9 mouse cellular contexts compared by ENCODE assay signal in genomic region chr4:43906443-43906842, GRCm38 (mm10). TPM values are rescaled to one million over a fixed set of nuclear protein-coding genes. Genes with fewer than 3 reads are reported as not detected.
DNase-seq lines count a peak whose midpoint lies in the region; ATAC-seq and TF ChIP-seq lines count a peak whose summit lies in the region.
"Had no signal": no experiment of that assay in that cellular context is flagged by ENCODE, and none has a peak within 500 bp of the region (broad histone marks: within the 10 kb centered on the region; RNA-seq: fewer than 3 reads in every experiment).

No protein-coding gene starts in this region.

- no peaks in the 10 kb centered on the region for H3K4me1 ChIP-seq in liver, adult 2 months (ENCODE audit: control insufficient read depth, insufficient read depth, low read length)
- H3K4me1 ChIP-seq in liver, embryonic 12.5 days: no peaks in the 10 kb centered on the region
- H3K4me1 ChIP-seq in cerebellum, adult 2 months (ENCODE audit: control insufficient read depth, insufficient read depth, low read length): no peaks in the 10 kb centered on the region
- no peaks in the 10 kb centered on the region for H3K4me1 ChIP-seq in heart, postnatal 0 days (ENCODE audit: control insufficient read depth, insufficient read depth)
- H3K4me1 ChIP-seq: neural tube, embryonic 12.5 days had no signal

- H3K79me2 ChIP-seq in liver, adult 2 months (ENCODE audit: control insufficient read depth, insufficient read depth, low read length): no peaks in the 10 kb centered on the region

- no peak overlapping the region for H3K4me3 ChIP-seq in liver, adult 2 months (ENCODE audit: insufficient read depth, low read depth, low read length)
- H3K4me3 ChIP-seq in liver, embryonic 12.5 days: no peak overlapping the region
- H3K4me3 ChIP-seq in cerebellum, adult 2 months (replicated peaks; ENCODE audit: insufficient read depth, low read depth, low read length): no peak overlapping the region
- H3K4me3 ChIP-seq in heart, postnatal 0 days (ENCODE audit: low read depth, low read length): no peak overlapping the region
- H3K4me3 ChIP-seq: neural tube, embryonic 12.5 days had no signal

- no peaks in the 10 kb centered on the region for H3K9me3 ChIP-seq in liver, embryonic 12.5 days (replicated peaks)
- no peaks in the 10 kb centered on the region for H3K9me3 ChIP-seq in heart, postnatal 0 days (replicated peaks; ENCODE audit: control insufficient read depth, low read length)
- H3K9me3 ChIP-seq: neural tube, embryonic 12.5 days had no signal

- H3K36me3 ChIP-seq in liver, adult 2 months (ENCODE audit: control insufficient read depth, insufficient read depth, low read length): no peaks in the 10 kb centered on the region
- H3K36me3 ChIP-seq in liver, embryonic 12.5 days: no peaks in the 10 kb centered on the region
- peaks cover 13% of the 10 kb centered on the region; the same call in 1 of the 2 replicates for H3K36me3 ChIP-seq in heart, postnatal 0 days (replicated peaks; ENCODE audit: control insufficient read depth, insufficient read depth, low read length)

- no peak overlapping the region for H3K4me2 ChIP-seq in liver, embryonic 12.5 days
- no peak overlapping the region for H3K4me2 ChIP-seq in heart, postnatal 0 days (ENCODE audit: low read depth, low read length)
- H3K4me2 ChIP-seq: neural tube, embryonic 12.5 days had no signal

- WGBS in liver, adult 2 months: 37% methylated on average over 6 of the region's 6 CpGs
- 23% methylated on average over 6 of the region's 6 CpGs for WGBS in liver, embryonic 12.5 days (ENCODE audit: insufficient replicate concordance)
- WGBS in cerebellum, adult 2 months: 34% methylated on average over 6 of the region's 6 CpGs
- 25% methylated on average over 6 of the region's 6 CpGs for WGBS in heart, postnatal 0 days

- no peaks in the 10 kb centered on the region for H3K27me3 ChIP-seq in liver, adult 2 months (ENCODE audit: control insufficient read depth, insufficient read depth, low read length)
- H3K27me3 ChIP-seq in liver, embryonic 12.5 days (replicated peaks): no peaks in the 10 kb centered on the region
- no peaks in the 10 kb centered on the region for H3K27me3 ChIP-seq in cerebellum, adult 2 months (ENCODE audit: control insufficient read depth, insufficient read depth, low read length)
- no peaks in the 10 kb centered on the region for H3K27me3 ChIP-seq in heart, postnatal 0 days (ENCODE audit: control insufficient read depth, insufficient read depth, low read length)
- H3K27me3 ChIP-seq: neural tube, embryonic 12.5 days had no signal

- TF ChIP-seq POLR2A in liver, adult 2 months (IDR thresholded peaks at IDR 0.05; ENCODE audit: extremely low read depth, insufficient read depth, low read length): no peak
- TF ChIP-seq POLR2A in cerebellum, adult 2 months (IDR thresholded peaks at IDR 0.05; ENCODE audit: borderline replicate concordance, insufficient read depth, low read length): no peak

- DNase-seq in liver, adult 2 months (ENCODE audit: extremely low read depth, low read depth, low spot score): peak; percentile 44
- peak; percentile 66 for DNase-seq in MN1 (ENCODE audit: low spot score)
- DNase-seq in cerebellum, adult 2 months: peak; percentile 23 to 31
- peak; percentile 59 for DNase-seq in heart, postnatal 0 days (ENCODE audit: low spot score)
- DNase-seq in left cerebral cortex, adult 18-20 months (ENCODE audit: low spot score in 2 of 2): peak; percentile 54 to 56

- TF ChIP-seq CTCF in liver, adult 2 months (IDR thresholded peaks at IDR 0.05; ENCODE audit: low read depth, low read length): peak; percentile 56
- peak; percentile 44; the same call in 1 of the 2 replicates for TF ChIP-seq CTCF in cerebellum, adult 2 months (IDR thresholded peaks at IDR 0.05; ENCODE audit: borderline replicate concordance, insufficient read depth, low read depth, low read length)
- TF ChIP-seq CTCF in heart, postnatal 0 days (IDR thresholded peaks at IDR 0.05; ENCODE audit: low read depth): peak; percentile 62

- no peak for ATAC-seq in liver, embryonic 12.5 days
- ATAC-seq in heart, postnatal 0 days (ENCODE audit: insufficient read depth, low read depth): no peak
- ATAC-seq in neutrophil, adult 5-6 weeks (ENCODE audit: extremely low read depth, insufficient number of reproducible peaks, low FRiP score, poor library complexity, severe bottlenecking): 0 out of 2 replicates have a peak, but pooled peaks have one; percentile 48
- ATAC-seq in erythroid progenitor cell, adult 5-6 weeks (replicated peaks; ENCODE audit: low FRiP score, poor library complexity, severe bottlenecking): no peak

- no peak for TF ChIP-seq EP300 in heart, postnatal 0 days (IDR thresholded peaks at IDR 0.05; ENCODE audit: low read depth)

- H3K9ac ChIP-seq in liver, adult 2 months (ENCODE audit: low read depth, low read length): no peak overlapping the region
- no peak overlapping the region for H3K9ac ChIP-seq in liver, embryonic 12.5 days
- H3K9ac ChIP-seq in heart, postnatal 0 days (replicated peaks; ENCODE audit: low read depth, low read length): no peak overlapping the region
- H3K9ac ChIP-seq: neural tube, embryonic 12.5 days had no signal

- H3K27ac ChIP-seq in liver, adult 2 months (replicated peaks; ENCODE audit: insufficient read depth, low read depth, low read length): no peak overlapping the region
- no peak overlapping the region for H3K27ac ChIP-seq in liver, embryonic 12.5 days
- H3K27ac ChIP-seq in cerebellum, adult 2 months (ENCODE audit: insufficient read depth, low read length): no peak overlapping the region
- H3K27ac ChIP-seq in heart, postnatal 0 days (ENCODE audit: low read depth): no peak overlapping the region
- H3K27ac ChIP-seq: neural tube, embryonic 12.5 days had no signal

RNA-seq across cellular contexts. Expression of gene Reck, which starts 31.1 kb away (rescaled TPM):
- 1.9 and 2.2 TPM in 2 replicates for total RNA-seq in liver, adult 2 months (2014; rRNA removed)
- 2.4 and 2.6 TPM in 2 replicates for polyA plus RNA-seq in liver, adult 2 months (2012; rRNA removed)
- 5.3 and 5.8 TPM in 2 replicates for polyA plus RNA-seq in liver, embryonic 12.5 days (2016; fragmentation: Nextera tagmentation; extraction: Ambion mirVana)
- polyA plus RNA-seq in cerebellum, adult 2 months (2012; rRNA removed): 8.3 and 9.8 TPM in 2 replicates
- 5.6 TPM in 2 replicates for total RNA-seq in heart, postnatal 0 days (2014; rRNA removed; ENCODE audit: low replicate concordance)
- 4.0 and 4.1 TPM in 2 replicates for polyA plus RNA-seq in heart, postnatal 0 days (2015; fragmentation: Nextera tagmentation; extraction: Ambion mirVana)
- total RNA-seq in left cerebral cortex, adult 18-20 months (2021): 1 to 10 TPM; 6.5 to 8.3 TPM
- total RNA-seq in neutrophil, adult 5-6 weeks (2017): 0.86 and 2.9 TPM in 2 replicates
- 0.36 and 7.1 TPM in 2 replicates for total RNA-seq in erythroid progenitor cell, adult 5-6 weeks (2015; ENCODE audit: low replicate concordance)
- not detected in 2 replicates for total RNA-seq in erythroid progenitor cell, adult 5-6 weeks (2017; ENCODE audit: low replicate concordance)

RNA-seq across cellular contexts. Expression of gene Glipr2, which starts 50.8 kb away (rescaled TPM):
- total RNA-seq in liver, adult 2 months (2014; rRNA removed): 0.83 and 2.0 TPM in 2 replicates
- polyA plus RNA-seq in liver, adult 2 months (2012; rRNA removed): 0.67 and 1.2 TPM in 2 replicates
- polyA plus RNA-seq in liver, embryonic 12.5 days (2016; fragmentation: Nextera tagmentation; extraction: Ambion mirVana): 45.8 and 46.6 TPM in 2 replicates
- polyA plus RNA-seq in cerebellum, adult 2 months (2012; rRNA removed): 6.8 and 7.4 TPM in 2 replicates
- total RNA-seq in heart, postnatal 0 days (2014; rRNA removed; ENCODE audit: low replicate concordance): 35.8 and 39.2 TPM in 2 replicates
- 27.3 and 28.4 TPM in 2 replicates for polyA plus RNA-seq in heart, postnatal 0 days (2015; fragmentation: Nextera tagmentation; extraction: Ambion mirVana)
- total RNA-seq in left cerebral cortex, adult 18-20 months (2021): 1 to 10 TPM; 3.1 to 4.1 TPM
- total RNA-seq in neutrophil, adult 5-6 weeks (2017): 257 and 262 TPM in 2 replicates
- 9.6 and 20.2 TPM in 2 replicates for total RNA-seq in erythroid progenitor cell, adult 5-6 weeks (2015; ENCODE audit: low replicate concordance)
- total RNA-seq in erythroid progenitor cell, adult 5-6 weeks (2017; ENCODE audit: low replicate concordance): 10.7 and 16.8 TPM in 2 replicates

RNA-seq across cellular contexts. Expression of gene Olfr155, which starts 55.1 kb away (rescaled TPM):
- not detected in 2 replicates for total RNA-seq in liver, adult 2 months (2014; rRNA removed)
- polyA plus RNA-seq in liver, adult 2 months (2012; rRNA removed): not detected in 2 replicates
- polyA plus RNA-seq in liver, embryonic 12.5 days (2016; fragmentation: Nextera tagmentation; extraction: Ambion mirVana): not detected in 2 replicates
- not detected in 2 replicates for polyA plus RNA-seq in cerebellum, adult 2 months (2012; rRNA removed)
- not detected in 2 replicates for total RNA-seq in heart, postnatal 0 days (2014; rRNA removed; ENCODE audit: low replicate concordance)
- not detected in 2 replicates for polyA plus RNA-seq in heart, postnatal 0 days (2015; fragmentation: Nextera tagmentation; extraction: Ambion mirVana)
- not detected for total RNA-seq in left cerebral cortex, adult 18-20 months (2021)
- not detected in 2 replicates for total RNA-seq in neutrophil, adult 5-6 weeks (2017)
- not detected in 2 replicates for total RNA-seq in erythroid progenitor cell, adult 5-6 weeks (2015; ENCODE audit: low replicate concordance)
- not detected in 2 replicates for total RNA-seq in erythroid progenitor cell, adult 5-6 weeks (2017; ENCODE audit: low replicate concordance)
- polyA plus RNA-seq: neural tube, embryonic 12.5 days had no signal
